Mouse (Mus musculus) heart, postnatal 0 days (tissue): ENCODE results near the gene Bmp2k.

ENCODE experiments used
- CTCF ChIP-seq: IDR thresholded peaks from 2 replicates; pipeline ENCODE4 v1.5.1; 2016; ENCODE audit warnings: antibody characterized with exemption, control low read depth, low read depth
- EP300 ChIP-seq: IDR thresholded peaks from 2 replicates; pipeline ENCODE4 v1.6.1; 2016; ENCODE audit warnings: antibody characterized with exemption, low read depth

DNA sequence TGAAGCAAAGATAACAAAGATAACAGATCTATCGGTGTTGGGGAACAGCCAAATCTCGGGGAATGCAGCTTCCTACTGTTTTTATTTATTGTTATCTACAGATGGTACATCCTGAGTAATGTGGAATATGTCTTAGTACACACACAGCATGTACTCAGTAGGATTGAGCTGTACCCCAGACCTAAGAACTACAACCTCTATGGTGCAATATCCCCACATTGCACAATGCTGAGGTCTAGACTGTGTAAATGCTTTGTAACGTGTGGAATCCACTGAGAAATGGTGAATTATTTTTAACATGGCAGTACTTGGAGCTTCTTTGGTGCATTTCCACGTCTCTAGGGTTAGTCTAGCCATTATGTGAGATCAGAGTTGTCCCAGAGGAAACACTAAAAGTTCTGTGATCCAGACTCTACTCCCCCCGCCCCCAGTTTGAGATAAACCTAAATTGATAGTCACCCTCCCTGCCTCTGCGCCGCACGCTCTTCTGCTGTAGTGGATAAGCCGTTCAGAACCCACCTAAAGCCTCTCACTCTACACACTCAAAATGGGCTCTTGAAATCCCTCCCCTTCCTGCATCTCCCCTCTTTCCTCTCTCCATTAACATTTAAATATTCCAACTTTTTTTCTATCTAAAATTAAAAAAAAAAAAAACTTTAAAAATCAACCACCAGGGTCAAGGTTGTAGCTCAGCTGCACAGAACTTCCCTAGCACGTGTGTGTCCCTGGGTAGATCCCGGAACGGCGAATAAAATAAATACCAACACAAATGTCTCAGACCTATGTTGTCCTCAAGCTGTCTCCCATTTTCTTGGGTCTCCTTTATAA lies 47.4 kb upstream of the Bmp2k start:
- TF ChIP-seq EP300 (no peak), CTCF (no peak)
